Mouse (Mus musculus) NIH3T3 (cell line): ENCODE measurements around the gene 6030458C11Rik.

Source experiments
- DNase-seq: peaks from one replicate; pipeline ENCODE4 v3.0.0-alpha.2; 2012; ENCODE audit warnings: low read depth

The 6030458C11Rik gene

GRCm38 (mm10) chr15:12760747-12761146, 63.7 kb downstream of the 6030458C11Rik start:
- DNase-seq = no peak

GRCm38 (mm10) chr15:12758461-12758860, 66.0 kb downstream of the 6030458C11Rik start:
- no peak for DNase-seq
